Mouse (Mus musculus) lung, postnatal 4 days (tissue): ENCODE measurements around the gene Sh3bp5l.

Experiments used
- DNase-seq, 2 experiments: peaks; one replicate each; pipeline ENCODE4 v3.0.0; 2021

Sh3bp5l gene

DNA sequence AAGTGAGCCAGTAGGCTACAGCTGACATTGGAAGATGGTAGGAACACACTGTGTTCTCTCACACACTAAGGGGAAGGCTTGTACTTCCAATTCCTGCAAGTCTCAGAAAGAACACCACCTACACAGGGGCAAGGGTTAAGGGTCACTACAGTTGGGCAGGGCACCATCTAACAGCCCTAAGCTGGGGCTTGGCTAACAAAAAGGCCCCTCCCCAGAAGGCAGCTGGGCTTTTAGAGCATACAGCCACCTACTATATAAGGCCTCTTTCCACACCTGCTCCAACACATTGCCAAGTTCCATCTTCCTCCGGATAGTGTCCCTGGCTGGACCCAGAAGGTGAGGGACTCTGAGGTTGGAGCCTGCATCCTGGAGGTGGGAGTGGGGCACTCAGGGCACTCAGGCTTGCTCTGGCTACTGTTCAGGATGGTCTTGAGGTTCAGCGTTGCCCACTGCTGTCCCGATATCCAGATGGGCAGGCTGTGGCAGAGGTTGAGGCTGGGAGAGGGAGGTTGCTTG lies 48.3 kb downstream of the Sh3bp5l start, which contains the start of gene Lypd8:
Lypd8 (plus strand) TSS at position 281 of the 516 bp plus-strand sequence.
- no peak for DNase-seq

DNA sequence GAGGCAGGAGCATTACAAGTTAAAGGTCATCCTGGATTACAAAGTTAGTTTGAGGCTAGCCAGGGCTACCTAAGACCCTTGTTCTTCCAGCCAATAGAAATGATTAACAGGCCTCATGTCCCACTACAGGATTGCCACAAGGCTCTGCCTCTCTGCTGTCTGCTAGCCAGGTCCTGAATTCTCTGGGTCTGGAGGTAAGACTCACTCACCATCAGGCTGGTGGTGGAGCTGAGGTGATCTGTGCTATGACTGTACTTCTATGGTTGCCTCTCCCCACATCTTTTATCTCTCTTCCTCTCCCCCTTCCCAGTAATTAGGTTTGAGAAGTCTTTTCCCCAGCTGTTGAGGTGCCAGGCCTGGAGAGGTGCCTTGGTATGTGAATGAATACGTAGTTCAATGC lies 49.0 kb downstream of the Sh3bp5l start:
- DNase-seq = no peak

DNA sequence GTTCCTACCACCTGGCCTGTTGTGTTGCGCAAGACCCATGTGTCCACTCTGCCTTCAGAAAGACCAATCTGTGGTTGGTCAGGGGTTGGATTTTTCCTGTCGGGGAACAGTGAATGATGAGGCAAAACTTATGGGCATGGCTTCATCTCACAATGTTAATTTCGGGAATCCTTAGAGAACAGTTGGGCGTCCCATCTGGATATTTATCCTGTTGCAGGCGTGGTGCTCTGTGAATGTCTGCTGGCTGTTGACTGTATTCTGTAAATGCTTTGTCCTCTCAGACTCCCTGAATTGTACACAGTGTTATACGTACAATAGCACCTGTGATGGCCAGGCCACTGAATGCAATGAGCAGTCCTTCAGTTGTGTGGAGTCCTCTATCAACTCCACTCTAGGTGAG lies 51.9 kb downstream of the Sh3bp5l start:
- no peak for DNase-seq
